Mouse (Mus musculus) induced T-regulatory cell, adult 2 months (primary cell): ENCODE measurements around the gene Ralgapa2.
A peak's percentile ranks its signal among the peaks of the same experiment; 100 is the strongest.

ENCODE experiments used
- DNase-seq: peaks from one replicate; pipeline ENCODE4 v3.0.0-alpha.2; 2012; ENCODE audit warnings: low read depth

The Ralgapa2 gene

DNA sequence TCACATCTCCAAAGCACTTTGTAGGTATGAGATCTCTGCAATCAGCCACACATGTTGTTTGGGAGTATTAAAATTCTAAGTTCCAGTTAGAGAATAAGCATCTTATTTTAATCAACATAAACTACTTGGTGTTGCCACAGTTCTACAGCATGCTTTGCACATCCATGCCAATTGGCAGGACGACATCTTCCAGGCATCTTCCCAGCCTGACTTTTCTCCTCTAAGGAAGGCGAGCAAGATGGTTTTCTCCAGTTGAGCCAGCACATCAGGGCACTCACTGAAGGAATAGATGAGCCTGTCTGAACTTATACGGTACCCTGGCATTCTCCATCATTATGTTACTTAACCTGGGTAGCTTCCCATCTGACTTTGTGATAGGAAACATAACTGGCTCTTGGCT, 83.4 kb downstream of the Ralgapa2 start:
- no peak for DNase-seq

DNA sequence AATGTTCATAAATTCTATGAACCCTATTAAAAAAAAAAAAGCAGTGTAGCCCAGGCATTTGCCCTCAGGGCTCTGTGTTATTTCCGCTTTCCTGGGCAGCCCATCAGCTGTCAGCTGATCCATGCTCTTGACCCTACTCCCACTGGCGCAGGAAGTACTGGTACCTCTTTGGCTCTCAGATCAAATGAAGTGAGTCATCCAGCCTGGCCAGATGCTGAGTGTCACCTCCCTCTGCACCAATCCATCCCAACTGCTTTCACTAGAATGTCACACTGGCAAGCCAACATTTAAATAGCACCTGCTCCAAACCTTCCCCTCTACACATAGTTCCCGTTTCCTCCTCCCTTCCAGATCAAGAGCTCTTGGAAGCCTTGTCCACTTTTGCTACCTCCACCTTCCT, 84.8 kb downstream of the Ralgapa2 start:
- DNase-seq: no peak

DNA sequence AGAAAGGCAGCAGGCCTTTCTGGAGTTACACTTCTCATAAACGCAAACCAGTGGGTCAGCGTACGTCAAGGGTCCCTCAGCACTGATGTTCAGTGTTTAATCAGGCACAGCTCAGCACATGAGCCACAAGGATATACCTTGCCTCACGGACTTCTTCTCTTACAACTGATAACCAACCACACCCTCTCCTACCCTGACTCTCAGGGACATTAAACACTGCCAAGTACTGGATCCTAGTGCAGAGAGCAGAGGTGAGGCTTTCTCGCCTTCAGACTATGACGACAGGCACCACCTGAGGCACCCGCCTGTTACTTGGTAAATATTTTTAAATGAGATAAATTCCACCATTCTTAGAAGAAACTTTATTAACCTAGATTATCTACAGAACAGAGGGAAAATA, 85.8 kb downstream of the Ralgapa2 start:
- no peak for DNase-seq

DNA sequence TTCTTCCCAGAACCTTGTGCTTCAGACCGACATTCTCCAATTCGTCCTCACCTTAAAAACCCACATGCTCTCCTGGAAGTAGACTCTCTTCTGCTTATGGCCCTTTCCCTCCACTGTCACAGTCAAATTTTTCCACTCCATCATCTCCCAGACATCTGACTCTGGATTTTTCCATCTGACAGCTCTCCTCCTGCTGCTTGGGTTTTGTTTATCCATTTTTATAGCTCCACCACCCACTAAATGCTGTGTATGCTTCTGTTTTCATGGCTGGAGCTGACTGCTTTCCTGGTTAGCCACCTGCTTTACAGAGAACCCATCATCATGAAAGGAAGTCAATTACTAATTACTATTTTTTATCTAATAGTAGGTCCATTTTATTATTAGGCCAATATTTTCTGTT, 86.9 kb downstream of the Ralgapa2 start:
- DNase-seq: no peak

DNA sequence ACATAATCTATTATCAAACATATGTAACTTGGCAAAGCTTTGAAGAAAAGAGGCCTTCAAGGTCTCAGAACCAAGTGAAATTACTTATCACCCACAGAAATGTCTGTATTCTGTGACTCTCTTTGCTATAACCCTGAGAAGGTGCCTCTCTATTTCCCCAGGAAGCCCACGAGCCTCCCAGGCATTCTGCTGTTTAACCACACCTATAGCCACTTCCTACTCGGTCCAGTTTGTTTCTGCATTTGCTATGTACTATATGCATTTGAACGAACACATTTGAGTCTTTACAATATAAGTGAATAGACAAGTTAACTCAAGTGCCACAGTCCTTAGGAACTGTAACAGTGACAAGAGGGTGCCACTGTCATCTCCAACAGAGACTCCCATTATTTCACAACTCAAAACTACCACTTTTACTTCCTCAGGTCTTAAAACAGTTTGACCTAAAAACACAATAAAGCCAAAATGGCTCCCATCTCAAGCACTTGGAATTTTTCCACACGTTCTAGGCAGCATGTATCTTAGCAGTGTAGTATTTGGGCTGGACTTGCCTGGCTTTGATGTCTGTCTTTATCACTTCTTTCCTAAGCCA, 88.3 kb downstream of the Ralgapa2 start:
- peak; percentile 37 for DNase-seq

DNA sequence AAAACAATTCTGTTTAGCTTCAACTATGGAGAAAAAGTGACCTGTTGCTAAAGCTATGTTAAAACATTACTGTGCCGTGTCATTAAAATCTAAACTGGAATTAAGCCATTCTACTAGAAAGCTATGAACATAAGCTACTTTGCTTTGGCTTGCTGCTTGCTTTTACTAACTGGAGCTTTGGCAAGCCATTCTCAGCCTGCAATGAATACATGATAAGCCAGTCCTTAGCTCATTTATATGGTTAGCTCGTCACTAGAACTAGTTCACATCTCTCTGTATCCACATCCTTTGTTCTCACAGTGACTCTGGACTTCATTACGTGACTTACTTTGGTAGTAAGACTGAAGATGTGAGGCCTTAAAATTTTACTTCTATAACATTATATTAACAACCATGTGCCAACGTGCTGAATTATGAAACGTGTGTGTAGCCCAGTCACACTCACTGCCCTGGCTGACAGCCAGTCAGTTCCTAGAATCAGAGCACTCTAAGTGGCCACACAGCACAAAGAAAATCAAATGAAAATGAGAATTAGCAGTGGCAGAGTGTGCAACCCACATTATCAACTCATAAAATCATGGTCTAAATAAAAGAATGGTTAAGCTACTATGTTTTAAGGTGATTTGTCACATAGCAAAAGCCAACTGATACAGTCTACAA, 89.0 kb downstream of the Ralgapa2 start:
- DNase-seq: no peak

DNA sequence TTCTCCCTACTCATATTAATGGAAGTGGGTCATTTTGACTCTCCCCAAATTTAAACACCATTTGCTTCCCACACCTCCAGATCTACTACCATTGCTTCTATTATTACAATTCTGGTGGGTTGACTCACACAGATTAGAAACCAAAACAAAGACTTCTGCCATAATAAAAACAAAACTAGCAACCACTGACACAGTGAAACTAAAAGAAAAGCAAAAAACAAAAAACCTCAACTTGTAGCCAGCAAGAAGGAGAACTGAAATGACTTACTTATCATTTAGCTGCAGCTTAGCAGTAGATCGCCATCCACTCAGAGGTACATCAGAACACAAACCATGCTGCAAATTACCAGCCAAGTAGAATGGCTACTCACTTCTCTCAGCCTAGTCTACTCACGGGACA, 95.9 kb downstream of the Ralgapa2 start:
- peak; percentile 66 for DNase-seq

DNA sequence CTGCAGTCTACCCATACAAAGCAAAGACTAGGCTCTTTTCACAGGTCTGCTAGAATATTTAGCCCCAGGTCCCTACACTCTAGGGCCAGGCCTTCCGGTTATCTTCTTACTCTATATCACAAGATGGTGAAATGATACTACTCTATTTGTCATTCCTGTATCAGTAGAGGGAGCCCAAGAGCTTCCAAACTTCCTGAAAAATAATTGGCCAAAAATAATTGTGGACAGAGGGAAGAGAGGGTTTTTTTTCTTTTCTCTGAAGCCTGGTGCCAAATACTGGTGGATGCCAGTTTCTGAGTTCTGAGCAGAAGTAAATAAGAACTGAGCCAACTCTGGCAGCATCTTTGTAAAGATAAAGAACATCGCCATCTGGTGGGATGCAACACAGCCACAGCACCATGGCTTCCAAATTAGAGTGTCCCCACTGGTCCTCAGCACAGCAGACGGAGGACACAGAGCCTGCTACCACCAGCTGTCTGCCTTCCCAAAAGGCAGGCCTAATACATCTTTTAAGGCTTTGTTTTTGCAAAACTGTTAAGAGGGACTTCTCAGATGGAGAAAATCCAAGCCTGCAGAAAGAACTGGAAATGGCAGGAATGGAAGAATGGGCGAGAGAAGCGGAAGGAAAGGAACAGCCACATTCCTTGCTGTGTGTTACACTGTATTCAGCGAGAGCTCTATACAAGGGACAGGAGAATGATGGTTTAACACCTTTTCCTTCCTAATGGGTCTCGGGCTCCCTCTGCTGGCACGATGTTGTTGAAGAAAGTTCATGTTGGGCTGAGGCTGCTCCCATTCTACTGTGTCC, 97.5 kb downstream of the Ralgapa2 start:
- DNase-seq: peak; percentile 87

DNA sequence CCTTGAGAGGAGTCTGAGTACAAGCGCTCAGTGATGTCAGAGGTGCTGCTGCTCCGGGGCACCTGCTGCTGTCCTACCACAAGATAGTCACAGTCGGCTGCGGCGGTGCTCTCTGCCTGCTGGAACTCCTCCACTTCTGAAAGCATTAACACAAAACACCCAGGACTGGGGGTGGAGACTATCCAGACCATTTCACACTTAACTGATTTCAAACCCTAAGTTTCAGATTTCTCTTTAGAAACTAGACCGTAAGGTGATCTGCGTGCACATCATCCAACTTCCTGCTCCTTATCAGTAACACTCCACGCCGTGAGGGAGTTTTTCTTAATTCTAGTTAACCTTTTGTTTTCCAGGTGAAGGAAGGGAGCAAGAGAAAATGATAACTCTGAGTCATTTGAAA, 99.4 kb downstream of the Ralgapa2 start:
- no peak for DNase-seq

DNA sequence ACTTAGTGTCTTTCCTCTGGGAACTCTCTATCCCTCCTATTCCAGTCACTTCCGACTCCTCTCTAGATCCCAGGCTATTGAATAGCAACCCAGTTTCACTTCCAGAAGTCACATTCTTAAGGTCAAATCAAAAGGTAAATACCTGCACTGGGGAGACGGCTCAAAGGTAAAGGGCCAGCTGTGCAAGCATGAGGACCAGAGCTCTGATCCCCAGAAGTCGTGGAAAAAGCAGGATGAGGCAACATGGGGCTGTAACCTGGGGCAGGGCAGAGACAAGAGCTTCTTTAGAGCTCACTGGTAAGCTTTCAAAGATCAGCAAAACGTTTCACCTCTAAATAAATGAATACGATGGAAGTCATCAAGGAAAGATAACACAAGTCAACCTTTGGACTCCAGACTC, 100.2 kb downstream of the Ralgapa2 start:
- DNase-seq: no peak

DNA sequence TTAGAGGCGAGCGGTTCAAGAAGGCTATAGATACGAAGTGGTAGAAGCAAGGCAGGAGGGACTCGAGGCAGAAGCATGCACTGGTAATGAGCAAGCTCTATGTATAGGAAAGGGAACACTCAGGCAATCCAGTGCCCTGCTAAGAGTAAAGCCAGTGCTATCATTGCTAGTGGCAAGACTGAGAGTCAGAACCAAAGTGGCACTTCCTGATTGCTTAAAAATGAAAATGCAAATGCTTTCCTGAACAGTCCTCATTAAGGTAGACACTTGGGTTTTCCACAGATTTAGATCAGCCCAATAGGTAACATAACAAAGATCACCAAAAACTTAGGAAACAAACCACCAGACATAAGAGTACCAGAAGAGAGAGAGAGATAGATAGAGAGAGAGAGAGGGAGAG, 105.1 kb downstream of the Ralgapa2 start:
- no peak for DNase-seq

DNA sequence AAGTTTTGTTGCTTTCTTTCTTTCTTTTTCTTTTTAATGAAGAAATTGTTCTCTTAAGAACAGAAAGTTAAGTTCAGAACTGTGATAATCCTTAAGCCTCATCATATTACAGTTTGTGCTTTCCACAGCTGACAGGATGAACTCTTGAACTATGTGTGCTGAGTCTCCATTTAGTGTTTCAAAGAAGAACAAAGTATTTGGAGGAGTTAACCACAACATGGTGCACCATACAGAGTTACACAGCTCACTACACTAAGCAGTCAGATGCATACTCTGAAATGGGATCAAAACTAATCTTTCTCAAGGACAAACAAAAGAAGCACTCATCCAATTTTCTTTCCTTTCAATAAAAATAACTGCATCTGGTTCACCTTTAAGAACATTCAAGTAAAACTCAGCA, 110.6 kb downstream of the Ralgapa2 start:
- no peak for DNase-seq

DNA sequence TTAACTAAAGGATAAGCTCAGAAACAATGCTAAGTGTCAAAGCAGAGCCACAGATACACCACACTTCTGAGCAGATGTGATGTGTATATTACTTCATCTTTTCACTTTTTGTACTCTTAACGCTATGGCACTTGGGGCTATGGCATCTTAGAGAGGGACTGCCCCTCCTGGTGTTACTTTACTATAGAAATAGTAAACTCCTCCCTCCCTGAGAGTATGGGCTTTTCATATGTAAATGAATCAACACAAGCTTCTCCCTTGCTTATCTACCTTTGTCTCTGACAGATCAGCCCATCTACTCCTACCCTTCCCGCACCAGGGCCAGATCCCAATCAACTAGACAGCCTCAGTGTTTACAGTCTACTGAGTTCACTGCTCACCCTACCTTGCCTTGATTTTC, 111.4 kb downstream of the Ralgapa2 start:
- DNase-seq: peak; percentile 16

DNA sequence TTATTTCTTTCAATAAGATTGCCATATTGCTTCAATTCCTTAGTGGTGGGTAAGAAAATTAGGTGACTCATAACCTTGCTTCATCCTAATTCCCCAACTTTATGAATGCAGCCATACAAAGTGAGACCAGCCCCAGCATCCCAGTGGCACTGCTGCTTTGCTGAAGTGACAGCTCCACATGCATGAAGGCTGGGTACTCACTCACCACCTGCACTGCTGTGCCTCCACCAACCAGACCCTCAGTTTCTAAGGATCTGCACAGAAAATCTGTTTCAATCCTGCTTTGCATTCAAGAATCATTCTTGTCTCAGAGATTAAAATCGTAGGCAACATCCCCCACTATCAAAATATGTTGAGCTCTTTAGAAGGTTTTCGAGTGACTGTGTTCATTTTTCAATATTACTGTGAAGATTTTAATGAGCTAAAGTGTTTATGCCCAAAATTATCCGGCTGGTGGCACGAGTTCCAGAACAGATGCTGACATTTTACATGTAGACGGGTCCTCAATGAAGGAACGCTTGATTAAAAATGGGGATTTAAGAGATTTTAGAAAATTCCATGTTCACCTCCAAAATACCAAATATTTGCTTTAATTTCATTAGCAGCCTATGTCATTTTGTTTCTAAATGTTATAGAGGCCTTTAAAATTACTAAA, 113.8 kb downstream of the Ralgapa2 start:
- no peak for DNase-seq

DNA sequence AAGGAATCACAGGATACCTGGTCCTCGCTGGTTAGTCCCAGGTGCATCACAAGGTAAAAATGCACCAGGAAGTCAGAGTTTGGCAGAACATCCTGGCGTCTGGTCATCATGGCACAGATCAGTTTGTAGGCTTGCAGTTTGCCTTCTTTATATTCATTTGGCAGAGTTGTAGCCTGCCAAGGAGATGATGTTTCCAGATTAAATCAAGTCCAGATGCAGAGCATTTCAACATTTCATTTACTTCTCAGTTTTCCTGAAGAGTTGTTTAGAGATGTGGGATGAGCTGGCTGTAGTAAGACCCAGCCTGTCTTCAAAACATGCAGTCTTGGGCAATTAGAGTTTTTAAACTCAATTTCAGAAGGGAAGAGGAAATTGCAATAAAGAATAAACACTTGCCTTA, 124.9 kb downstream of the Ralgapa2 start:
- DNase-seq: no peak

DNA sequence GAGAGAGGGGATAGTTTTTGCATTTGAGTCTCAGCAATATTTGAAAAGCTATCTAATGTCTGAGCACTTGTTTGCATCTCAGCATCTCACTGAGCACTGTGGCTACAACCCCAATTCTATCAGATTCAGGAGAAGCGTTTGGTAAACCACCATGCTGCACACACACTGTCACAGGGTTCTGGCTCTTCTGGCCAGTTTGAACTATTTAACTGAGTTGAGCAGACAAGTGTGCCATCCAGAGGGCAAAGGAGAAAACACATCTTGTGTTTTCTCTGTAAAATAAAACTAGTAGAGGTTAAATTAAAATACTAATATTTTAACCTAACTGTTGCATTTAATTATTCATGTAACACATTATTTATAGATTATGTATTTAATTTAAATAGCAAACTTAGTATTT, 127.6 kb downstream of the Ralgapa2 start:
- DNase-seq: peak; percentile 16

DNA sequence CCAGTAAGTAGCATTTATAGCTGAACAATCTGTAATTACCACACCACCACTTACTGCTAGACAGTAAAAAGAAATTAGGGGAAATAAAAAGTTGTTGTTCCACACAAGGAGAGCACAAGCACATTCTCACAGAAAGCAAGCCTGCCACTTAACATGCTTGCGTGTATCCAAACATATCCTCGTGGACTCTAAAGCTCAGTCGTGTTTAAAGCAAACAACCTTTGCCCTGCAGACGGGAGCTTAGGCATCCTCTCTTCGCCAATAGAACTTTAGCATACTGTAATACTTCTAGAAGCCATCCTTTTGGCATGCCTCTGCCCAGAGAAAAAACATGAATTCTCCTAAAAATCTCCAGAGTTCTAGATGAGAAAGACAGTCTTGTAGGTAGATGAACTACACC, 135.9 kb downstream of the Ralgapa2 start:
- DNase-seq: no peak

DNA sequence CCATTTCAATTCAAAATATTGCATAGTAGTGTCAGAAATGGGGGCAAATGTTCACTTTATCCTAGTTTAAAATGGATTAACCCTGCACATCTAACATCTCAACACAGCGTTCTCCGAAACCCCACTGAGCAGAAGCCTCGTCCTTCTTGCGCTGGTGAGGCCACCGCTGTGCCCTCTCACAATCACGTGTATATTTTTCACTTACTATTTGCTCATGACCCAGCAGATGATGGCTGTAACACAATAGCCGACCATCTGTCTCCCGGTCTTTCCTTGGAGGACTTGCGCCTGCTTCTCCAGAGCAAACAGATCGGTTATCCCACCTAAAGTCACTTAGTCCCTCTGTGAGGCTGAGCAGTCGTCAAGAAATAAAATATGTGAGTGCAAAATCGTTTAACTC, 146.0 kb downstream of the Ralgapa2 start:
- no peak for DNase-seq

DNA sequence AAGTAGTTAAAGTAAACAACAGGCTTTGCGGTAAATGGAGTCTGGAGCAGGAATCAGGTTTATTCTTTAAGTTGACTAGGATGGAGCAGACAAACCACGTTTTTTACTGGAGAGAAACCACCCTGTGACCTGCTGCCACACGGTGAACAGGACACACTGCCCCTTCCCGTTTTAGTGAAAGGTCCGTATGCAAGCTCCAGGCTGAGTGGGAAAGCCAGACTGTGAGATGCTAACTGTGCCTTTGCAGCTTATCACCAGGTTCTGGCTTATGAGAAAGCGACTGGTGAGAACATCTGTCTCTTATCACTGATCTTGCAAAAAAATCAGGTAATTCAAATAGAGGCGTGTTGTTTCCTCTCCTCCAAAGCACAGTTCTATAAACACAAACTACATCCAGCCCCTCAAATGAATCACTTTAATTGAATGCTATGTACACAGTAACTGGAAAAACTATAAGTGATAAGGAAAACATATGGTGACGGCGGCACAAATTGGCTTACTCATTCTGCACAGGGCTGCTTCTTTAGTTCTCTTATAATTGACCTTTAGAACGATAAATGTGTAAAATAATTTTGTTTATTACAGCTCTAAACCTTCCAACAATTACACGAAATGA, 146.7 kb downstream of the Ralgapa2 start:
- no peak for DNase-seq

DNA sequence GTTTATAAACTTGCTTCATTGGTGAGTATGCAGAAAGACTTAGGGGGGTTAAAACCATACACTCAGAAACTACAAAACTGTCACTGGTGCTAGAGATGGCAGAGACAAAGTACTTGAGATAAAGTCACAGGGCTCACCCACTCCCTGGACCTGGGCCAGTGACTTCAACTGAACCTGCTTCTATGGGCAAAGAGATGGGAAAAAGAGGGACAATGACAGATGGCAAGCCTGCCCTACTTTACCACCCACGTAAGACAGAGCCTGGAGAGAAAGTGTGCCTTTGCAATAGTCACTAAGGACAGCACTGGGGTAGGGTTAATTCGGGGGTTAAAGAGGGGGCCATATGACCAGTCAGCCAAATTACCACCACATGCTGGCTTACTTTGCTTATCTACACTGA, 148.7 kb downstream of the Ralgapa2 start:
- no peak for DNase-seq

DNA sequence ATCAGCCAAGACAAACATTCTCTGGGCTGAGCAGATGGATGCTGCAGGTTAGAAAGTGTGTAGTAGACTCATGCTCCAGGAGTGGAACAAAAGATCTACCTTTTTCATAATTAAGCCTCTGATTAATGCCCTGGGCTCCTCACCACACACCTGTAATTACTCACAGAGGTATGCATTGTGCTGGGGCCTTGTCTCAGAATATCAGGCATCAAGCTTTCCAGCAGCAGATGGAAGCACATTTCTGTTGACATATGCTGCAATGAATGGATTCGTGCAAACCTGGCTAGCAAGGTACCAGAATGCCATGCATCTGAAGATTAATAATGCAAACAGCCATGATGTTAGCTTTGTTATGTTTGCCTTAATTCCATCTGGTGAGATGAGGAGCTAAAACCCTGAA, 149.2 kb downstream of the Ralgapa2 start:
- DNase-seq: no peak

DNA sequence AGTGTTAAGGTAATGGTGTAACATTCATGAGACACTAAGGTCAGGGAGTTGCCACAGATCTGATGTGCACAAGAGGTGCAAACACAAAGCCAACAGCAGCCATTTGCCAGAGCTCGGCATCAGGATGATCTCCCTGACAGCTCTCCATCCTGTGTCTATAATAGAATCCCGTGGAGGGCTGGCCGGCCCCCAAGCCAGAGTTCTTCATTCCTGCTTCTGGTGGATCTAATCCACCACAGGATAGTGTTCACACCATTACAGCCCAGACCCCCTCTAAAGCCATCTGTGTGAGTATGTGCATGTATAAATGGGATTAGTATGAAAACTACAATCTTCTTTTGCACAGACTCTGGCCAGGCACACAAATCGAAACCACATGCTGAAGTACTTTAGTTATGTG, 150.2 kb downstream of the Ralgapa2 start:
- DNase-seq: no peak

DNA sequence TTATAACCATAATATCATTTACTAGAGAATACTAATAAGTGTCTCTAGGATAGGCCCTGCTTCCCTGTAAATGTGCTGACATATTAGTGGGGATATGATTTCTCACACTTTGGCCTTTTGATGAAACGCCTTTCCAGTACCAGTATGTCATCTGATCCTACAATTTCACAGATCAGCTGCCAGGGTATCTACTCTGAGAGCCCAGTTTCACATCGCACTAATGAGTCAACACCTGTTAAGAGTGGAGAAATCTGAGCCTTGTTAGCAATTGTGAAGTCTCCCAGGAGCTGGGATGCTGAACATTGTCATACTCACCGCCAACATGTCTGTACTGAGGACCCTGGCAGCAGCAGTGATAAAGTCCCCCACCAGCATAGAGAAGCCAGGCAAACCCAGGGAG, 151.1 kb downstream of the Ralgapa2 start:
- DNase-seq: no peak
